Mouse (Mus musculus) adrenal gland, adult (tissue): ENCODE results near the gene Kremen1.

ENCODE experiments used
- DNase-seq, 2 experiments: peaks; one replicate each; pipeline ENCODE4 v3.0.0; 2022 to 2023; ENCODE audit warnings: low spot score in 1 of 2; ENCODE audit not compliant: inconsistent age in 2 of 2

Kremen1 gene

GRCm38 (mm10) chr11:5269846-5270461, 8.6 kb upstream of the Kremen1 start:
- DNase-seq, result no peak

- peak in 1 of 2 experiments; percentile 49 for DNase-seq
Observed at GRCm38 (mm10) chr11:5265764-5266163, 4.4 kb upstream of the Kremen1 start.

GRCm38 (mm10) chr11:5263078-5263730, 1.8 kb upstream of the Kremen1 start:
- peak in 1 of 2 experiments; percentile 27 for DNase-seq

- DNase-seq, result peak; percentile 64 to 86
Observed at GRCm38 (mm10) chr11:5260942-5261459, 357 bp downstream of the Kremen1 start.

- no peak for DNase-seq
Observed at GRCm38 (mm10) chr11:5259944-5260598, 1.3 kb downstream of the Kremen1 start.

GRCm38 (mm10) chr11:5258036-5258435, 3.3 kb downstream of the Kremen1 start:
- DNase-seq, result no peak

- no peak for DNase-seq
Observed at GRCm38 (mm10) chr11:5257151-5257862, 4.1 kb downstream of the Kremen1 start.

- peak in 1 of 2 experiments; percentile 53 for DNase-seq
Observed at GRCm38 (mm10) chr11:5255509-5256014, 5.8 kb downstream of the Kremen1 start.

GRCm38 (mm10) chr11:5254016-5254415, 7.3 kb downstream of the Kremen1 start:
- no peak for DNase-seq

GRCm38 (mm10) chr11:5253528-5253927, 7.8 kb downstream of the Kremen1 start:
- no peak for DNase-seq

- no peak for DNase-seq
Observed at GRCm38 (mm10) chr11:5252727-5253126, 8.6 kb downstream of the Kremen1 start.

GRCm38 (mm10) chr11:5251112-5251511, 10.2 kb downstream of the Kremen1 start:
- DNase-seq, result no peak

- DNase-seq, result no peak
Observed at GRCm38 (mm10) chr11:5248200-5248599, 13.2 kb downstream of the Kremen1 start.

- no peak for DNase-seq
Observed at GRCm38 (mm10) chr11:5245431-5245830, 15.9 kb downstream of the Kremen1 start.

- peak in 1 of 2 experiments; percentile 51 for DNase-seq
Observed at GRCm38 (mm10) chr11:5244749-5245130, 16.6 kb downstream of the Kremen1 start.

GRCm38 (mm10) chr11:5243812-5244748, 17.3 kb downstream of the Kremen1 start:
- DNase-seq, result peak; percentile 76 to 83

GRCm38 (mm10) chr11:5243208-5243607, 18.1 kb downstream of the Kremen1 start:
- DNase-seq, result no peak

GRCm38 (mm10) chr11:5242158-5242557, 19.2 kb downstream of the Kremen1 start:
- DNase-seq, result no peak

- no peak for DNase-seq
Observed at GRCm38 (mm10) chr11:5239706-5240690, 21.4 kb downstream of the Kremen1 start.
